Comparison of ENCODE assay signal across 18 mouse cellular contexts in genomic region chrX:58028858-58029257, GRCm38 (mm10). TPM values are rescaled to one million over a fixed set of nuclear protein-coding genes. Genes with fewer than 3 reads are reported as not detected.
DNase-seq lines count a peak whose midpoint lies in the region; ATAC-seq and TF ChIP-seq lines count a peak whose summit lies in the region.
"Had no signal": no experiment of that assay in that cellular context is flagged by ENCODE, and none has a peak within 500 bp of the region (broad histone marks: within the 10 kb centered on the region; RNA-seq: fewer than 3 reads in every experiment).

No protein-coding gene starts in this region.

- no peak overlapping the region for H3K4me2 ChIP-seq in forebrain, embryonic 16.5 days (ENCODE audit: low read length)
- H3K4me2 ChIP-seq in hindbrain, embryonic 12.5 days (replicated peaks), result peak overlapping the region; percentile 56; the same call in 1 of the 2 replicates
- H3K4me2 ChIP-seq in midbrain, embryonic 13.5 days (replicated peaks), result peak overlapping the region; percentile 55
- H3K4me2 ChIP-seq: heart, embryonic 13.5 days had no signal

- DNase-seq in forebrain, embryonic 10.5 days (ENCODE audit: extremely low spot score, low spot score), result peak; percentile 16
- peak; percentile 56 for DNase-seq in brain, embryonic 14.5 days (ENCODE audit: low read depth)
- no peak for DNase-seq in gastrocnemius, adult 18-20 months (ENCODE audit: low spot score)
- no peak for DNase-seq in urinary bladder, adult 2 months (ENCODE audit: low spot score)
- DNase-seq in left cerebral cortex, adult 18-20 months (ENCODE audit: low spot score in 2 of 2), result no peak
- DNase-seq: adrenal gland, postnatal 10 days; cerebellum, adult 8-10 months; gastrocnemius, postnatal 36 days; heart, postnatal 4 days; kidney, adult 11 months; kidney, postnatal 14 days; lung, postnatal 10 days; thymus, postnatal 4 days had no signal

- no peak for TF ChIP-seq POLR2A in brain, embryonic 14.5 days (IDR thresholded peaks at IDR 0.05; ENCODE audit: borderline replicate concordance, extremely low read depth, insufficient read depth, insufficient read length, poor library complexity, severe bottlenecking)

- peak overlapping the region; percentile 89 for H3K27ac ChIP-seq in forebrain, embryonic 10.5 days
- no peak overlapping the region for H3K27ac ChIP-seq in forebrain, embryonic 16.5 days (ENCODE audit: low read length)
- no peak overlapping the region for H3K27ac ChIP-seq in hindbrain, embryonic 12.5 days
- H3K27ac ChIP-seq in midbrain, embryonic 13.5 days, result no peak overlapping the region; the same call in 1 of the 2 replicates
- H3K27ac ChIP-seq: heart, embryonic 13.5 days; liver, embryonic 14.5 days had no signal

- no peak for ATAC-seq in forebrain, embryonic 16.5 days
- ATAC-seq in hindbrain, embryonic 12.5 days (ENCODE audit: low FRiP score), result no peak
- ATAC-seq in midbrain, embryonic 13.5 days, result no peak

- peak overlapping the region; percentile 63; the same call in 1 of the 2 replicates for H3K4me3 ChIP-seq in forebrain, embryonic 10.5 days
- no peak overlapping the region for H3K4me3 ChIP-seq in forebrain, embryonic 16.5 days (replicated peaks; ENCODE audit: low read length)
- H3K4me3 ChIP-seq in hindbrain, embryonic 12.5 days, result no peak overlapping the region
- H3K4me3 ChIP-seq in midbrain, embryonic 13.5 days (replicated peaks), result peak overlapping the region; percentile 57
- H3K4me3 ChIP-seq: heart, embryonic 13.5 days had no signal

- TF ChIP-seq CTCF in brain, embryonic 14.5 days (IDR thresholded peaks at IDR 0.05; ENCODE audit: borderline replicate concordance, extremely low read depth, insufficient read depth, insufficient read length), result no peak

- H3K27me3 ChIP-seq in forebrain, embryonic 10.5 days (ENCODE audit: poor library complexity, severe bottlenecking), result peaks cover 88% of the 10 kb centered on the region
- H3K27me3 ChIP-seq in forebrain, embryonic 16.5 days (replicated peaks; ENCODE audit: control insufficient read depth, insufficient read depth, low read length), result peaks cover 11% of the 10 kb centered on the region
- H3K27me3 ChIP-seq in hindbrain, embryonic 12.5 days, result peaks cover 34% of the 10 kb centered on the region
- peaks cover 18% of the 10 kb centered on the region; the same call in 1 of the 2 replicates for H3K27me3 ChIP-seq in midbrain, embryonic 13.5 days

- 24% methylated on average over 8 of the region's 8 CpGs for WGBS in forebrain, embryonic 10.5 days
- 38% methylated on average over 8 of the region's 8 CpGs for WGBS in forebrain, embryonic 16.5 days
- WGBS in hindbrain, embryonic 12.5 days, result 24% methylated on average over 8 of the region's 8 CpGs
- WGBS in midbrain, embryonic 13.5 days, result 21% methylated on average over 8 of the region's 8 CpGs

- H3K9ac ChIP-seq in forebrain, embryonic 16.5 days (replicated peaks; ENCODE audit: low read depth, low read length), result no peak overlapping the region
- no peak overlapping the region for H3K9ac ChIP-seq in hindbrain, embryonic 12.5 days
- H3K9ac ChIP-seq in midbrain, embryonic 13.5 days (replicated peaks), result peak overlapping the region; percentile 61
- H3K9ac ChIP-seq: heart, embryonic 13.5 days; liver, embryonic 14.5 days had no signal

- H3K9me3 ChIP-seq in forebrain, embryonic 10.5 days, result 0 out of 2 replicates have a peak, but pooled peaks cover 4% of the 10 kb centered on the region
- no peaks in the 10 kb centered on the region for H3K9me3 ChIP-seq in forebrain, embryonic 16.5 days (ENCODE audit: control insufficient read depth, low read length)
- no peaks in the 10 kb centered on the region for H3K9me3 ChIP-seq in hindbrain, embryonic 12.5 days (replicated peaks)
- H3K9me3 ChIP-seq in midbrain, embryonic 13.5 days, result no peaks in the 10 kb centered on the region
- H3K9me3 ChIP-seq: heart, embryonic 13.5 days had no signal

- no peaks in the 10 kb centered on the region for H3K36me3 ChIP-seq in forebrain, embryonic 10.5 days (replicated peaks)
- no peaks in the 10 kb centered on the region for H3K36me3 ChIP-seq in forebrain, embryonic 16.5 days (ENCODE audit: control insufficient read depth, insufficient read depth)
- H3K36me3 ChIP-seq in hindbrain, embryonic 12.5 days, result no peaks in the 10 kb centered on the region
- no peaks in the 10 kb centered on the region for H3K36me3 ChIP-seq in midbrain, embryonic 13.5 days
- H3K36me3 ChIP-seq: heart, embryonic 13.5 days had no signal

- peaks cover 35% of the 10 kb centered on the region for H3K4me1 ChIP-seq in forebrain, embryonic 10.5 days
- no peaks in the 10 kb centered on the region for H3K4me1 ChIP-seq in forebrain, embryonic 16.5 days (replicated peaks; ENCODE audit: control insufficient read depth, insufficient read depth, low read length)
- no peaks in the 10 kb centered on the region for H3K4me1 ChIP-seq in hindbrain, embryonic 12.5 days
- no peaks in the 10 kb centered on the region for H3K4me1 ChIP-seq in midbrain, embryonic 13.5 days (replicated peaks)

RNA-seq across cellular contexts. Expression of gene Zic3, which starts 6.4 kb away (rescaled TPM):
- 20.3 and 29.0 TPM in 2 replicates for polyA plus RNA-seq in forebrain, embryonic 10.5 days (2016; fragmentation: Nextera tagmentation; extraction: Ambion mirVana)
- polyA plus RNA-seq in forebrain, embryonic 16.5 days (2015; fragmentation: Nextera tagmentation; extraction: Ambion mirVana), result 10.9 and 13.8 TPM in 2 replicates
- polyA plus RNA-seq in brain, embryonic 14.5 days (2012; rRNA removed), result 21.8 and 33.6 TPM in 2 replicates
- 27.5 and 31.5 TPM in 2 replicates for polyA plus RNA-seq in hindbrain, embryonic 12.5 days (2016; fragmentation: Nextera tagmentation; extraction: Ambion mirVana)
- 31.7 and 32.7 TPM in 2 replicates for polyA plus RNA-seq in midbrain, embryonic 13.5 days (2015; fragmentation: Nextera tagmentation; extraction: Ambion mirVana)
- total RNA-seq in gastrocnemius, adult 18-20 months (2021), result not detected
- polyA plus RNA-seq in urinary bladder, adult 2 months (2012; rRNA removed), result not detected in 2 replicates
- total RNA-seq in left cerebral cortex, adult 18-20 months (2021), result 1 to 10 TPM; 1.3 to 1.7 TPM
- total RNA-seq: adrenal gland, postnatal 10 days; gastrocnemius, postnatal 36 days; heart, postnatal 4 days had no signal

Comparison
In these comparisons a context has a peak if more than half of its experiments do, and no peak if none do; other contexts are left out.
1. H3K4me3 ChIP-seq: peak in forebrain, embryonic 10.5 days (single experiment) and midbrain, embryonic 13.5 days (single experiment); none in forebrain, embryonic 16.5 days (single experiment) and hindbrain, embryonic 12.5 days (single experiment).
2. DNase-seq: peak in forebrain, embryonic 10.5 days (single experiment) and brain, embryonic 14.5 days (single experiment); none in gastrocnemius, adult 18-20 months (single experiment), urinary bladder, adult 2 months (single experiment) and left cerebral cortex, adult 18-20 months (0 of 2).
3. RNA of gene Zic3, which starts 6.4 kb away (polyA plus RNA-seq): 21.8 to 33.6 TPM in brain, embryonic 14.5 days, 31.7 to 32.7 TPM in midbrain, embryonic 13.5 days, 27.5 to 31.5 TPM in hindbrain, embryonic 12.5 days, 20.3 to 29.0 TPM in forebrain, embryonic 10.5 days and 10.9 to 13.8 TPM in forebrain, embryonic 16.5 days; not detected in urinary bladder, adult 2 months; every median in the first group is over 10 times any median in the second.